Mouse (Mus musculus): ENCODE data around the gene Fbxo47.

Fbxo47 gene

DNA sequence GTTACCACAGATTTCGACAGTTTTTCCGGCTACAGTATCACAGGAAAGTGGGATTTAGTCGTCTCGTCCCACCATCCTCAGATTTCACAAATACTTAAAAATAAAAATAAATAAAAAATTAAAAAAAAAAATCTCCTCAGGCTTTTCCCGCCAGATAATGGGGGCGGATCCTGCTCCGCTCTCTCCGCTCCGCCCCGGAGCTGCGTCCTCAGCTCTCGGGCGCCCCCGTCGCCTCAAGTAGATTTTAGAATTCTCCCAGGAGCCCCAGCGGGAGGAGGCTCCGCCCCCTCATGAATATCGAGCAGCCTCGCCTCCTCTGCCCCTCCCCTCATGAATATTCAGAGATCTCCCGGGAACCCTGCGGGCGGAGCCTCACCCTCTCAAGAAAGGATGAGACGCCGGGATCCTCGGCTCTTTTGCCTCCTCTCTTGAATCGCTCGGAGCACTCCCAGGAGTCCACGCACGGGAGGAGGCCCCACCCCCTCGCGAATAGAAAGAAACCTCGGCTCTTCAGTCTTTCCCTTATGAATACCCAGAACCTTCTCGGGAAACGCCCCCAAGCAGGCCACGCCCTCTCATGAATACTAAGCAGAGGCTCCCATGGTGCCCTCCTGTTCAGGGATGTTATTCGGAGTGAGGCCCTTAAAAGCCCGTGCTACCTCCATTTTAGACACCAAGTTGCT is at the start of gene Fbxo47:
Gene Fbxo47, minus strand, starts transcription at position 237 of the 683 bp plus-strand sequence.
- peak; percentile 94 to 96 for DNase-seq (ENCODE audit: low spot score in 2 of 2)

DNA sequence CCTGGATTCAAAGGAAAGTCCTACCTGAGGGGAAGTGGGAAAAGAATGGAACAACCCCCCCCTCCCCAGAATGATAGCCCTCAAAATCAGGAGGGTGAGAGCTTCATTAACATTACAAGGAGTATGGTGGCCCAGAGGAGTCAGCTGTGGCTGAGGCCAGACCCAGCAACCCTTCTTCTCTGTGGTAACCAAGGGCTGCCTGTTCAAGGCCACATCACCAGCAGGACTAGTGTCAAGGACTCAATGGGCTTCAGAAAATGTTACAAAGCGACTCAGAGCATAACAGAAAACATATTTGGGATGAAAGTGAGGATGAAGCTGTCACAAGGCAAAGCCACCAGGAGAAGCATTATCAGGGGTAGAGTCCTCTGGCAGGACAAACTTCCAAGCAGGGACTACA is 49.6 kb upstream of the Fbxo47 start:
- DNase-seq (ENCODE audit: low spot score in 2 of 2) = no peak

GRCm38 (mm10) chr11:97928905-97929304 is 45.0 kb upstream of the Fbxo47 start:
- DNase-seq (ENCODE audit: low spot score in 2 of 2) = no peak

- DNase-seq (ENCODE audit: low spot score in 2 of 2) = no peak
Observed at GRCm38 (mm10) chr11:97924217-97924616, 40.3 kb upstream of the Fbxo47 start.

DNA sequence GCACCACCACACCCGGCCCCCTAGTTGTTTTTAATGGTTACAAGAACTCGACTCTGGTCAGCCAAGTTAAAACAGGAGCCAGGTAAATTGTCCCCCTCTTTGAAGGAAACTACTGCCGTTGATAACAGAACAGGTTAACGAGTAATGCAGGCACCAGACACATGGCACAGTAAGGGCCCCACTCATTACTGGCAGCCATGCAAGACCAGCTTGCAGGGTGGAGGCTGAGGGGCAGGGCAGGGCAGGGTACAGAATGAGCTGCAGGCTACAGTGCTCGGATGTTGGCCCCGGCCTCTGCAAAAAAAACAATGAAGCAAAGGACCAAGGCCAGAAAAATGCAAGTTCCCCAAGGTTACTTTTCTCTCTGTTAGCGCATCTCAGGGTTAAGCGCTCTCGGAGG is 39.7 kb upstream of the Fbxo47 start:
- no peak for DNase-seq (ENCODE audit: low spot score in 2 of 2)

- DNase-seq (ENCODE audit: low spot score in 2 of 2) = no peak
Observed at GRCm38 (mm10) chr11:97915974-97916503, 32.1 kb upstream of the Fbxo47 start.

GRCm38 (mm10) chr11:97915471-97915870 is 31.5 kb upstream of the Fbxo47 start:
- no peak for DNase-seq (ENCODE audit: low spot score in 2 of 2)

DNA sequence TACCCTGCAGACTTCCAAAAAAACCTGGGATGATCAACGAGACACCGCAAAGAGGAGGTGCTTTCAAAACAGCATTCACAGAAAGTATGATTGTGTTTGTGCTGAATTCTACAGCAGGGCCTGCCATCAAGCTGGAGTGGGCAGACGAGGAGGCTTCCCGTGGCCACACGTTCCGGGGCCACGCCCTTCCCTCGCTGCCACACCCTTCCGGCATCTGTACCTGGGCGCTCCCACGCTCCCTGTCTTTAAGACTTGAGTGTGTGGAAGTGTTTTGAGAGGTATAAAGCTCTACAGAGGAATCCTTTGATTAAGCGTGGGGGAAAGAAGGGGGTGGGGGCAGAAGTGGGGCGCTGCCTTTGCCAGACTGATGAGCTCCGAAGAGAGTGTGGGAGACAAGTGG is 29.2 kb upstream of the Fbxo47 start:
- no peak for DNase-seq (ENCODE audit: low spot score in 2 of 2)

DNA sequence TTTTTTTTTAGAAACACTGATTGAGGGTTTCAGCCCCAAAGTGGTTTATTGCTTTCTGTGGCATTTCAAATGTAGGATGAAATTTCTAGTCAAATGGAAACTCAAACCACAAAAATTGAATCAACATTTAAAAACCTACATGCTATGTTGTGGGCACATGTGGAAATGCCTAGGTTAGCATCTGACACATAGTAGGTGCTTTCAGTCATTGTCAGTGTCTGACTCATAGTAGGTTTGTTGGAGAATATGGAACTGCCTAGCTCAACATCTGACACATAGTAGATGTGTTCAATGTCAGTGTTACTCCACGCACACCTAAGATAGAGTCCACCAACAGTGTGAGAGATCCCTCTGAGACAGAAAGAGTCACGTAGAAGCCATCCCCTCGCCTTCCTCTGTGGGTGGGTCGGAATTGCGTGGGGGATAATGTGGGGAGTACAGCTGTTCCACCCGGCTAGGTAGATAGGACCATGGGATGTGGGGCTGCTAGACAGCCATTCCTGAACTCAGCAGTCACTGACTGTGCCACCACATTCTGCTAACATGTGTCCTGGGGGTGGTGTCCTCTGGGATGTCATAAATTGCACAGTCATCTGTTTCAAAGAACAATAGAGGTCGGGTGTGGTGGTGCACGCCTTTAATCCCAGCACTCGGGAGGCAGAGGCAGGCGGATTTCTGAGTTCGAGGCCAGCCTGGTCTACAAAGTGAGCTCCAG is 24.8 kb upstream of the Fbxo47 start:
- no peak for DNase-seq (ENCODE audit: low spot score in 2 of 2)

GRCm38 (mm10) chr11:97907935-97908334 is 24.0 kb upstream of the Fbxo47 start:
- DNase-seq (ENCODE audit: low spot score in 2 of 2) = no peak

GRCm38 (mm10) chr11:97906905-97907304 is 23.0 kb upstream of the Fbxo47 start:
- DNase-seq (ENCODE audit: low spot score in 2 of 2) = no peak

GRCm38 (mm10) chr11:97905941-97906340 is 22.0 kb upstream of the Fbxo47 start:
- DNase-seq (ENCODE audit: low spot score in 2 of 2) = no peak

DNA sequence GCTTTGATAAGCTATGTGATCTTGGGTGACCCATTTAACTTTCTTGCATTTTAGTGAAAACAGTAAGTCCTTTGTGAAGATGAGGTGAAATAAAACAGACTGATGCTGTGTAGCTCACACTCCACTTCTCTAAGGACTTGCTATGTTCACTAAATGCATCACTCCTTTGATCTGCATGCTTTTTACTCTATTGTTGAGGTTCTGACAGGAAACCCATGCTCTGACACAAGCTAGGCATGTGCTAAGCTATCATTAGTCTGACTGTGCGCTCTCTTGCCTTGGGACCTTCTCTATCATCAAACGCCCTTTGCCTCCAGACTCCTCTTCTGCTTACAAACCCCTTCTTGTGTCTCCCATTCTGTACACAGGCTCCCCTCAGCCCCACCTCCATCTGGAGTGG is 21.6 kb upstream of the Fbxo47 start:
- no peak for DNase-seq (ENCODE audit: low spot score in 2 of 2)

GRCm38 (mm10) chr11:97904801-97905200 is 20.8 kb upstream of the Fbxo47 start:
- no peak for DNase-seq (ENCODE audit: low spot score in 2 of 2)

DNA sequence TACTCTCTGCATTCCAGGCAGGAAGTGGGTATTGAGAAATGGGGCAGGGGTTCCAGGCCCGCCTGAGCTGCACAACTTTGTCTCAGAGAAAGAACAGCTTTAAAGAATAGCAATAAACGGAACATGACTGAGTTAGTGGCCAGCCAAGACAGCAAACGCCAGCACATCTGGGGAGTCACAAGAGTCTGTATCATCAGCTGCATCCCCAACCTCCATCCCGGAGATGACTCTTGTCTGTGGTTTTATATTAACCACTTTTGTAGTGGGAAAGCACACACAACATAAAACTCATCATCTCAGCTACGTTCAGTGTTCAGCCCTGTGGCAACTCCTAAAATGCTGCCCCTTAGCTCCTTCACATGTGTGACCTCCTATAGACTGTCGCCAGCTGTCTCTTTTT is 17.9 kb upstream of the Fbxo47 start:
- DNase-seq (ENCODE audit: low spot score in 2 of 2) = no peak

- peak; percentile 62 to 69 for DNase-seq (ENCODE audit: low spot score in 2 of 2)
Observed at GRCm38 (mm10) chr11:97899822-97900221, 15.9 kb upstream of the Fbxo47 start.

DNA sequence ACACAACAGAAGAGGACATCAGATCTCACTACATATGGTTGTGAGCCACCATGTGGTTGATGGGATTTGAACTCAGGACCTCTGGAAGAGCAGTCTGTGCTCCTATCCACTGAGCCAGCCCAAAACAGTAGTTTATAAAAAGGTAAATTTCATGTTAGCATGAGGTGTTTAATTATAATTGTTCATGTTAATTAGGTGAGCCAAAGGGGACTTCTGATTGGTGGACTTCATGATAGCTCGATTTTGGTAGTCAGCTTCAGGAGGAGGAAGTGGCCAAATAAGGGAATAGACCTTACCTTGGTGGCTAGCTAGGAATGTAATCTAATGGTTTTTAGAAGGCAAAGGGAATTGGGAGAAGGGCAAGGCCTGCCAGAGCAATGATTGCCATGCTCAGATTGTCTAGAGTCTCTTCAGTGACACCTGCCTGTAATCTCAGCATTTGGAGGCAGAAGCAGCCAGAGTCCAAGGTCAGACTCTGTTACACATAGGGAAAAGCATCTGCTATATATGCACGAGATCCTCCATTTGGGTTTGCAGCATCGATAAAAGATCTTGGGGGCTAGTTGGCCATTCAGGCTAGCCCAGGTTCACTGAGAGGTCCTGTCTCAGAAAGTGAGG is 13.7 kb upstream of the Fbxo47 start:
- DNase-seq (ENCODE audit: low spot score in 2 of 2) = no peak

DNA sequence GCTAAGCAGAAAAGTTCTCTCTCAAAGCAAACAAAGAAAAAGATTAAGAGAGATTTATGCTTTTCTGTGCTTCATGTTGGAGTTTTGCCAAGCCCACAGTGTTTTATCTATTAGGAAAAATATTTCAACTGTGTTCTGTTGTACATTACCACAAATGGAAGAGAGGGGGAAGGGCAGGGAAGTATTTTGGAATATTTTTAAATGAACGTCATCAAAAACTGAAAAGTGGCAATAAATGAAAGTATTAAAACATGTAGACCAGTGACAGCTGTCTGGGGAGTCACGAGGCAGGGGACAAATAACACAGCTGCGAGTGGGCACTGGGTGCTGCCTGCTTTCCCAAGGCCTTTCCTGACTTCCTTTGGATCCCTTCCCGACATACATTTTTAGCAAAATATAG is 12.7 kb upstream of the Fbxo47 start:
- no peak for DNase-seq (ENCODE audit: low spot score in 2 of 2)

DNA sequence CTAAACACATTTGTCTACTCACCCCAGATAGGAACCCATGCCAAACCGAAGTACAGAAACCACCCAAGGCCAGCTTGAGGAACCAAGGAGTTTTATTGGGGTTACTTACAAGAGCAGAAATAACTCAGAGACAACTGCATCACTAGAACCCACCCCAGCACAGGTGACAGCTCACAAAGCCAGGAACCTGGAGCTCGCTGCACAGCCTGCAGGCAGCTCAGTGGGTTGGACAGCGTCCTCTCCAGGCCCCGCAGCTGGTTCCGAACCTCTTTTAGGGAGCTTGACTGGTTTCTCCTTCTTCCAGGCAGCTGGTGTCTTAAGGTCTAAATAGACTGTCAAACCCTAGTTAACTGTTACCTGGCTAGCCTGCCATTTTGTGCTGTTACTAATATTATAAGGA is 7.9 kb upstream of the Fbxo47 start:
- DNase-seq (ENCODE audit: low spot score in 2 of 2) = no peak

GRCm38 (mm10) chr11:97885296-97885915 is 1.5 kb upstream of the Fbxo47 start:
- DNase-seq (ENCODE audit: low spot score in 2 of 2) = no peak

DNA sequence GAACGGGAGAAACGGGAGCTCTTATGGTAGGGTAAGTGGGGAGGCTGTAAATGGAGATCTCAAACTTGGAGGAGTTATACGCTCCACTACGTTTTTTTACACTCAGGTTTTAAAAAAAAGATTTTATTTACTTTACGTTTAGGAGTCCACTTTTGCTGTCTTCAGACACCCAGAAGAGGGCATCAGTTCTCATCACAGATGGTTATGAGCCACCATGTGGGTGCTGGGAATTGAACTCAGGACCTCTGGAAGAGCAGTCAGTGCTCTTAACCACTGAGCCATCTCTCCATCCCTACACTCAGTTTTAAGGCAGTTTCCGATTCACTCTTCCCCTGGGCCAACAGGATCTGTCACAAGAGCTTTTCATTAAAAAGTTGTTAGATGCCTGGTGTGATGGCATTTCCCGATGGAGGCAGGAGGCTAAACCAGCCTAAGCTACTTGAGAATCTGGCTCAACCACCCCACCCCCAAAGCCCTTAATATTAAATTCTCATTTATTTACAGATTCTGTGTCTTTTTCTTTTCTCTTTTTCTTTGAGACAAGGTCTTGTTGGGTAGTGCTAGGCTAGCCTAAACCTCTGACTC is 739 bp upstream of the Fbxo47 start:
- no peak for DNase-seq (ENCODE audit: low spot score in 2 of 2)

DNA sequence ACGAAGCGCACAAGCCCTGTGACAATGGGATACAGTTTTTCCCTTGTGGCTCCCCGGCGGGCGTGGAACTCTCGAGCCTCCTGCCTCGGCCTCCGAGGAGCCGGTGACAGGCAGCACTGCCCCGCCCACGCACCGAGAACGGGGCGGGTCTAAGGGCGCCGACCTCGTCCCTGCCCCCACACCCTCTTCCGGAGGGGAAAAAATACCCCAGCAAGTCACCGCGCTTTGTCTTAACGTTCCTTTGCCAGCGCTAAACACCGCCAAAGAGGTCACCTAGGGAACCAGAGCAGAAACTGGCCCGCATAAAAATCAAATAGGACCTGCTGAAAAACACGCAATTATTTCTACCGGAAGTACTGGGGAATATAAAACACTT is 424 bp downstream of the Fbxo47 start:
- DNase-seq (ENCODE audit: low spot score in 2 of 2) = peak; percentile 45 to 52

Data from right cerebral cortex, postnatal 36 days (tissue).